Mouse (Mus musculus): ENCODE measurements around the gene Mcf2l.

DNA sequence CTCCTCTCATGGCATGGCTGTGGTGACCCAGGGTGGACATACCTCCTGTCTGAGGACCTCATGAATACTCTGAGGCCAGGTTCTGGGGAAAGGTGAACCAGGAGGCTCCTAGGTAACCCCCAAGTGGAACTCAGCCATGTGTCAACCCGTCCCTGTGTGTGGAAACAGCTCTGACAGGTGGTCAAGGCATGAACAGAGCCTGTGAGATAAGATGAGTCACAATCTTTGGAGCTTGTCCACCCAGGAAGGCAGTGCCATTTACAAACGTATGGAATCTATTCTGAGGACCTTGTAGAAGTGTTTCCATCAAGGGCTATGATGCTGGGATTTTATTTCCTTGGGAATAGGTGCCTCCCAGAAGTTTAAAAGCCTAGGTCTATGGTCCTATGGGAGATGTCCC is 87.6 kb downstream of the Mcf2l start:
- TF ChIP-seq GATA1 (IDR thresholded peaks at IDR 0.05; ENCODE audit: borderline replicate concordance, low read length) (no peak), FLI1 (IDR thresholded peaks at IDR 0.05; ENCODE audit: low read length) (no peak)

Data from megakaryocyte, embryonic 14.5 days (primary cell).